Mouse (Mus musculus) thymus, adult 2 months (tissue): ENCODE results near the gene Yipf2. TPM values are rescaled to one million over a fixed set of nuclear protein-coding genes. Genes with fewer than 3 reads are reported as not detected.
"Not testable (repeated sequence)": the region's sequence is repeated elsewhere in the genome, so short reads cannot be mapped to it uniquely, and the experiment has no call there.

ENCODE experiments used
- DNase-seq: peaks from one replicate; pipeline ENCODE4 v3.0.0; 2021
- H3K27ac ChIP-seq: fragments of 200-500 bp; 2 replicates; pipeline ENCODE4 v1.5.1; 2012; ENCODE audit warnings: low read length, control low read depth; ENCODE audit not compliant: control insufficient read depth, insufficient read depth
- H3K27me3 ChIP-seq: fragments of 200-500 bp; 2 replicates; pipeline ENCODE4 v1.6.1; 2012; ENCODE audit warnings: mild to moderate bottlenecking, low read length, moderate library complexity, mixed read lengths; ENCODE audit not compliant: control insufficient read depth, insufficient read depth
- H3K36me3 ChIP-seq: fragments of 200-500 bp; 2 replicates; pipeline ENCODE4 v1.6.1; 2012; ENCODE audit warnings: mild to moderate bottlenecking, low read length, moderate library complexity; ENCODE audit not compliant: control insufficient read depth, insufficient read depth
- H3K4me1 ChIP-seq: fragments of 200-500 bp; replicated peaks from 2 replicates; pipeline ENCODE4 v1.6.1; 2012; ENCODE audit warnings: low read length; ENCODE audit not compliant: control insufficient read depth, insufficient read depth
- H3K4me3 ChIP-seq: fragments of 200-500 bp; 2 replicates; pipeline ENCODE4 v1.5.1; 2012; ENCODE audit warnings: mild to moderate bottlenecking, low read length, control low read depth, moderate library complexity; ENCODE audit not compliant: control insufficient read depth, insufficient read depth
- CTCF ChIP-seq: fragments of 200-500 bp; IDR thresholded peaks from 2 replicates; pipeline ENCODE4 v1.5.1; 2012; ENCODE audit warnings: mild to moderate bottlenecking, control low read depth, low read length, moderate library complexity, borderline replicate concordance; ENCODE audit not compliant: control insufficient read depth, poor library complexity, insufficient read depth; ENCODE audit errors: extremely low read depth
- POLR2A ChIP-seq: fragments of 200-500 bp; IDR thresholded peaks from 2 replicates; pipeline ENCODE4 v1.6.1; 2012; ENCODE audit warnings: mild to moderate bottlenecking, low read length, control low read depth, moderate library complexity; ENCODE audit not compliant: control insufficient read depth, poor library complexity, insufficient read depth; ENCODE audit errors: extremely low read depth
- WGBS: fragments of 180-500 bp; shearing (Covaris S2); methylation state at CpG from one replicate; pipeline ENCODE4 v1.1.7; 2018; 5-methylcytosine and 5-hydroxymethylcytosine counted together
- polyA plus RNA-seq: library from polyadenylated mRNA; depleted of rRNA; stranded (reverse); fragments of >200 nt; gene quantifications from 2 replicates; pipeline ENCODE4 v1.2.3, GENCODE M21; 2012

Gene Yipf2
- polyA plus RNA-seq, 1 experiment, result 50.6 TPM

GRCm38 (mm10) chr9:21601722-21602399, 9.2 kb upstream of the Yipf2 start:
- no peaks in the 10 kb centered on the region for H3K27me3 ChIP-seq
- no peaks in the 10 kb centered on the region for H3K4me1 ChIP-seq
- WGBS, result 53% methylated on average over 10 of the region's 10 CpGs
- no peak overlapping the region for H3K4me3 ChIP-seq
- no peaks in the 10 kb centered on the region for H3K36me3 ChIP-seq
- DNase-seq, result peak; percentile 67
- H3K27ac ChIP-seq, result no peak overlapping the region
- TF ChIP-seq POLR2A (no peak), CTCF (peak; percentile 58; the same call in 1 of the 2 replicates)

DNA sequence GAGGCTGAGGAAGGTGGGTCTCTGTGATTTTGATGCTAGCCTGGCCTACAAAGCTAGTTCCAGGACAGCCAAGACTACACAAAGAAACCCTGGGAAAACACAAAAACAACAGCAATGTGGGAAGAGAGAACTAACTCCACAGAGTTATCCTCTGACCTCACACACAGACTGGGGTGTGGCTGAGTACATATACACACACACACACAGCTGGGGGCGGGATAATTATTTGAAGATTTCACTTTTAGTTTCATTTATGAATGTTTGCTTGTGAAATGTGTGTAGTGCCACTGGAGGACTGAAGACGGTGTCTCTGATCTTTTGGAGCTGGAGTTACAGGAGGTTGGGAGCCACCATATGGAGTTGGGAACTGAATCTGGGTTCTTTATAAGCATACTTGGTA, 8.4 kb upstream of the Yipf2 start:
- no peak for TF ChIP-seq POLR2A
- TF ChIP-seq CTCF, result no peak
- DNase-seq, result no peak
- no peaks in the 10 kb centered on the region for H3K4me1 ChIP-seq
- H3K4me3 ChIP-seq, result no peak overlapping the region
- H3K36me3 ChIP-seq, result no peaks in the 10 kb centered on the region
- H3K27ac ChIP-seq, result no peak overlapping the region
- 71% methylated on average over 2 of the region's 2 CpGs for WGBS
- no peaks in the 10 kb centered on the region for H3K27me3 ChIP-seq

- H3K27ac ChIP-seq, result no peak overlapping the region
- no peaks in the 10 kb centered on the region for H3K4me1 ChIP-seq
- H3K27me3 ChIP-seq, result no peaks in the 10 kb centered on the region
- no peak for DNase-seq
- TF ChIP-seq CTCF (no peak), POLR2A (no peak)
- no peak overlapping the region for H3K4me3 ChIP-seq
- 91% methylated on average over 3 of the region's 3 CpGs for WGBS
- no peaks in the 10 kb centered on the region for H3K36me3 ChIP-seq
These were observed 7.6 kb upstream of the Yipf2 start for GRCm38 (mm10) chr9:21600186-21600585.

- DNase-seq, result peak; percentile 65
- H3K27me3 ChIP-seq, result no peaks in the 10 kb centered on the region
- H3K4me3 ChIP-seq, result no peak overlapping the region
- no peaks in the 10 kb centered on the region for H3K36me3 ChIP-seq
- no peak for TF ChIP-seq POLR2A
- no peak for TF ChIP-seq CTCF
- H3K27ac ChIP-seq, result no peak overlapping the region
- WGBS, result 36% methylated on average over 2 of the region's 2 CpGs
- H3K4me1 ChIP-seq, result peaks cover 12% of the 10 kb centered on the region
These were observed 5.6 kb upstream of the Yipf2 start for GRCm38 (mm10) chr9:21598198-21598597.

GRCm38 (mm10) chr9:21594838-21595237, 2.2 kb upstream of the Yipf2 start:
- Histone ChIP-seq H3K4me1 (peaks cover 18% of the 10 kb centered on the region), H3K36me3 (no peaks in the 10 kb centered on the region), H3K27ac (no peak overlapping the region), H3K4me3 (no peak overlapping the region), H3K27me3 (no peaks in the 10 kb centered on the region)
- 90% methylated on average over 2 of the region's 2 CpGs for WGBS
- no peak for DNase-seq
- TF ChIP-seq CTCF (no peak), POLR2A (no peak)

DNA sequence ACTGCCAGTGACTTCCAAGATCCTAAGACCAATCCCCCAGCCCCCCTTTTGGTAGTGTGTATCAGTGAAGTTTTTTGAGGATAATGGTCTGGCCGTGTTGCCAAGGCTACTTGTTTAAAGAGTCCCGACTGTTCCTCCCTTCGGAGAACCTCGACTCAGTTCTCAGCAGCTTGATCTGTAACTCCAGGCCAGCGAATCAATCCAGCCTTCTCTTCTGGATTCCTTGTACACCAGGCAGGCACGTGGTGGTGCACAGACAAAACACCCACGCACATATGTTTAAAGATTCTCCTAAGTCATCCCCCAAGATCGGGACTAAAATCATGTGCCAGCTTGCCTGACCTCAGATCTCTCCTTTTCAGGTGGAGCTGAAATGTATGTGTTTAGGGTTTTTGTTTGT, 1.7 kb upstream of the Yipf2 start:
- 90% methylated on average over 8 of the region's 8 CpGs for WGBS
- not testable (repeated sequence) for H3K27me3 ChIP-seq, H3K27ac ChIP-seq, DNase-seq, H3K4me3 ChIP-seq, H3K36me3 ChIP-seq
- H3K4me1 ChIP-seq, result peaks cover 18% of the 10 kb centered on the region
